Mouse (Mus musculus): ENCODE measurements around the gene Olfr159. TPM values are rescaled to one million over a fixed set of nuclear protein-coding genes. Genes with fewer than 3 reads are reported as not detected.

Gene Olfr159
- polyA plus RNA-seq, 1 experiment, result not detected

- TF ChIP-seq CTCF (IDR thresholded peaks at IDR 0.05; ENCODE audit: extremely low read depth, insufficient read length, insufficient replicate concordance, low read depth, low read length), result no peak
- no peak for TF ChIP-seq POLR2A (IDR thresholded peaks at IDR 0.05; ENCODE audit: low read depth, low read length)
- H3K4me3 ChIP-seq (ENCODE audit: low read depth, low read length), result no peak overlapping the region
- no peaks in the 10 kb centered on the region for H3K4me1 ChIP-seq (ENCODE audit: control insufficient read depth, insufficient read depth, insufficient read length, low read length)
- 44% methylated on average over 4 of the region's 4 CpGs for WGBS
- H3K27me3 ChIP-seq (ENCODE audit: control insufficient read depth, insufficient read depth, low read length), result no peaks in the 10 kb centered on the region
- H3K27ac ChIP-seq (ENCODE audit: insufficient read depth, low read depth, low read length), result no peak overlapping the region
- H3K36me3 ChIP-seq (ENCODE audit: control insufficient read depth, insufficient read depth, low read length), result no peaks in the 10 kb centered on the region
These were observed 28.2 kb downstream of the Olfr159 start for GRCm38 (mm10) chr4:43742637-43743036.

DNA sequence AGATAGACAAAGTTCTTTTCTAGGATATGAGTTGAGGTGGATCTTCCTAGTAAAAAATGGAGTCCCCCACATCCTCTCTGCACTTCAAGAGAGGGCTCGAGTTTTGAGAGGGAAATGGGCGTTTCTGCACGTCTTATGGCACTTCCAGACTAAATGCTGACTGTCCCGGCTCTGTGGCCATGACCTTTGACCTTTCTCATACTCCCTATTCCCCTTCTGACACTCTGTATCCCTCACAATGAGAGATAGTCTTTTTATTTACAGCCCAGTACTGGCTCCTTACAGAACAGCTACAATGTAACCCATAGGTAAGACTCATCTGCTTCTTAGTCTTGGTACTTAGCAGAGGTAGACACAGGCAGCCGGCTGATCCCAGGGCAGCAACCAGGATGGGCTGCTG, 29.3 kb downstream of the Olfr159 start:
- WGBS, result 38% methylated on average over 5 of the region's 5 CpGs
- Histone ChIP-seq H3K4me1 (ENCODE audit: control insufficient read depth, insufficient read depth, insufficient read length, low read length) (no peaks in the 10 kb centered on the region), H3K36me3 (ENCODE audit: control insufficient read depth, insufficient read depth, low read length) (no peaks in the 10 kb centered on the region), H3K27ac (ENCODE audit: insufficient read depth, low read depth, low read length) (no peak overlapping the region), H3K27me3 (ENCODE audit: control insufficient read depth, insufficient read depth, low read length) (no peaks in the 10 kb centered on the region), H3K4me3 (ENCODE audit: low read depth, low read length) (no peak overlapping the region)
- no peak for TF ChIP-seq CTCF (IDR thresholded peaks at IDR 0.05; ENCODE audit: extremely low read depth, insufficient read length, insufficient replicate concordance, low read depth, low read length)
- TF ChIP-seq POLR2A (IDR thresholded peaks at IDR 0.05; ENCODE audit: low read depth, low read length), result no peak

- 41% methylated on average over 8 of the region's 8 CpGs for WGBS
- no peaks in the 10 kb centered on the region for H3K36me3 ChIP-seq (ENCODE audit: control insufficient read depth, insufficient read depth, low read length)
- TF ChIP-seq CTCF (IDR thresholded peaks at IDR 0.05; ENCODE audit: extremely low read depth, insufficient read length, insufficient replicate concordance, low read depth, low read length), result no peak
- no peak for TF ChIP-seq POLR2A (IDR thresholded peaks at IDR 0.05; ENCODE audit: low read depth, low read length)
These were observed 31.7 kb downstream of the Olfr159 start for GRCm38 (mm10) chr4:43738989-43739674.

GRCm38 (mm10) chr4:43737144-43737543, 33.7 kb downstream of the Olfr159 start:
- TF ChIP-seq CTCF (IDR thresholded peaks at IDR 0.05; ENCODE audit: extremely low read depth, insufficient read length, insufficient replicate concordance, low read depth, low read length), result no peak
- no peak for TF ChIP-seq POLR2A (IDR thresholded peaks at IDR 0.05; ENCODE audit: low read depth, low read length)
- Histone ChIP-seq H3K27ac (ENCODE audit: insufficient read depth, low read depth, low read length) (no peak overlapping the region), H3K4me1 (ENCODE audit: control insufficient read depth, insufficient read depth, insufficient read length, low read length) (no peaks in the 10 kb centered on the region; the same call in 1 of the 2 replicates), H3K36me3 (ENCODE audit: control insufficient read depth, insufficient read depth, low read length) (no peaks in the 10 kb centered on the region), H3K27me3 (ENCODE audit: control insufficient read depth, insufficient read depth, low read length) (no peaks in the 10 kb centered on the region), H3K4me3 (ENCODE audit: low read depth, low read length) (no peak overlapping the region)
- 84% methylated on average over 6 of the region's 6 CpGs for WGBS

More at GRCm38 (mm10) chr4:43738989-43739674, 31.7 kb downstream of the Olfr159 start:
- Histone ChIP-seq H3K4me3 (ENCODE audit: low read depth, low read length) (no peak overlapping the region), H3K4me1 (ENCODE audit: control insufficient read depth, insufficient read depth, insufficient read length, low read length) (no peaks in the 10 kb centered on the region; the same call in 1 of the 2 replicates), H3K27ac (ENCODE audit: insufficient read depth, low read depth, low read length) (no peak overlapping the region), H3K27me3 (ENCODE audit: control insufficient read depth, insufficient read depth, low read length) (no peaks in the 10 kb centered on the region)

- no peaks in the 10 kb centered on the region for H3K36me3 ChIP-seq (ENCODE audit: control insufficient read depth, insufficient read depth, low read length)
- no peak for TF ChIP-seq POLR2A (IDR thresholded peaks at IDR 0.05; ENCODE audit: low read depth, low read length)
- TF ChIP-seq CTCF (IDR thresholded peaks at IDR 0.05; ENCODE audit: extremely low read depth, insufficient read length, insufficient replicate concordance, low read depth, low read length), result no peak
- WGBS, result 78% methylated on average over 5 of the region's 5 CpGs
These were observed 37.6 kb downstream of the Olfr159 start for GRCm38 (mm10) chr4:43733186-43733585.

GRCm38 (mm10) chr4:43732171-43732570, 38.6 kb downstream of the Olfr159 start:
- peaks cover 12% of the 10 kb centered on the region; the same call in 1 of the 2 replicates for H3K4me1 ChIP-seq (ENCODE audit: control insufficient read depth, insufficient read depth, insufficient read length, low read length)
- no peak overlapping the region for H3K27ac ChIP-seq (ENCODE audit: insufficient read depth, low read depth, low read length)
- 0% methylated on average over 1 of the region's 1 CpGs for WGBS
- no peak overlapping the region for H3K4me3 ChIP-seq (ENCODE audit: low read depth, low read length)
- no peak for TF ChIP-seq CTCF (IDR thresholded peaks at IDR 0.05; ENCODE audit: extremely low read depth, insufficient read length, insufficient replicate concordance, low read depth, low read length)
- TF ChIP-seq POLR2A (IDR thresholded peaks at IDR 0.05; ENCODE audit: low read depth, low read length), result no peak
- H3K27me3 ChIP-seq (ENCODE audit: control insufficient read depth, insufficient read depth, low read length), result no peaks in the 10 kb centered on the region
- H3K36me3 ChIP-seq (ENCODE audit: control insufficient read depth, insufficient read depth, low read length), result no peaks in the 10 kb centered on the region

More at GRCm38 (mm10) chr4:43733186-43733585, 37.6 kb downstream of the Olfr159 start:
- Histone ChIP-seq H3K27ac (ENCODE audit: insufficient read depth, low read depth, low read length) (no peak overlapping the region), H3K4me3 (ENCODE audit: low read depth, low read length) (no peak overlapping the region), H3K27me3 (ENCODE audit: control insufficient read depth, insufficient read depth, low read length) (no peaks in the 10 kb centered on the region), H3K4me1 (ENCODE audit: control insufficient read depth, insufficient read depth, insufficient read length, low read length) (peaks cover 2% of the 10 kb centered on the region; the same call in 1 of the 2 replicates)

- H3K27ac ChIP-seq (ENCODE audit: insufficient read depth, low read depth, low read length), result peak overlapping the region; percentile 91
- 57% methylated on average over 21 of the region's 21 CpGs for WGBS
- TF ChIP-seq CTCF (IDR thresholded peaks at IDR 0.05; ENCODE audit: extremely low read depth, insufficient read length, insufficient replicate concordance, low read depth, low read length) (no peak), POLR2A (IDR thresholded peaks at IDR 0.05; ENCODE audit: low read depth, low read length) (no peak)
- H3K36me3 ChIP-seq (ENCODE audit: control insufficient read depth, insufficient read depth, low read length), result no peaks in the 10 kb centered on the region
- H3K4me3 ChIP-seq (ENCODE audit: low read depth, low read length), result peak overlapping the region; percentile 24; the same call in 1 of the 2 replicates
- peaks cover 20% of the 10 kb centered on the region; the same call in 1 of the 2 replicates for H3K4me1 ChIP-seq (ENCODE audit: control insufficient read depth, insufficient read depth, insufficient read length, low read length)
- H3K27me3 ChIP-seq (ENCODE audit: control insufficient read depth, insufficient read depth, low read length), result no peaks in the 10 kb centered on the region
These were observed 40.0 kb downstream of the Olfr159 start for GRCm38 (mm10) chr4:43730750-43731297.
